Mouse (Mus musculus) heart, adult 2 months (tissue): Measurements from ENCODE around the gene Kl. TPM values are rescaled to one million over a fixed set of nuclear protein-coding genes. Genes with fewer than 3 reads are reported as not detected.

Source experiments
- DNase-seq, 2 experiments: peaks; one replicate each; pipeline ENCODE4 v3.0.0; 2021
- H3K27ac ChIP-seq: fragments of 200-600 bp; 2 replicates; pipeline ENCODE4 v1.8.1; 2022
- H3K27me3 ChIP-seq: fragments of 200-500 bp; 2 replicates; pipeline ENCODE4 v1.6.1; 2012; ENCODE audit warnings: mild to moderate bottlenecking, low read length, inconsistent platforms, mixed read lengths; ENCODE audit not compliant: control insufficient read depth, insufficient read depth
- H3K36me3 ChIP-seq: fragments of 200-500 bp; 2 replicates; pipeline ENCODE4 v1.6.1; 2012; ENCODE audit warnings: low read length, inconsistent platforms; ENCODE audit not compliant: control insufficient read depth, insufficient read depth
- H3K4me1 ChIP-seq: fragments of 200-500 bp; 2 replicates; pipeline ENCODE4 v1.6.1; 2011; ENCODE audit warnings: low read length; ENCODE audit not compliant: control insufficient read depth, insufficient read depth
- H3K4me3 ChIP-seq: fragments of 200-600 bp; 2 replicates; pipeline ENCODE4 v1.8.1; 2022
- H3K79me2 ChIP-seq: fragments of 200-500 bp; replicated peaks from 2 replicates; pipeline ENCODE4 v1.6.1; 2012; ENCODE audit warnings: mild to moderate bottlenecking, inconsistent platforms, low read length, moderate library complexity, mixed read lengths; ENCODE audit not compliant: control insufficient read depth, insufficient read depth
- H3K9ac ChIP-seq: fragments of 200-500 bp; 2 replicates; pipeline ENCODE4 v1.6.1; 2012; ENCODE audit warnings: low read depth, mild to moderate bottlenecking, control low read depth, inconsistent platforms, low read length, mixed read lengths
- CTCF ChIP-seq: fragments of 200-600 bp; IDR thresholded peaks from 2 replicates; pipeline ENCODE4 v1.8.1; 2022; ENCODE audit warnings: antibody characterized with exemption, mild to moderate bottlenecking, moderate library complexity
- EP300 ChIP-seq: fragments of 200-500 bp; IDR thresholded peaks from 2 replicates; pipeline ENCODE4 v1.6.1; 2011; ENCODE audit warnings: low read depth, low read length, control low read depth; ENCODE audit not compliant: insufficient read depth
- POLR2A ChIP-seq: fragments of 200-500 bp; IDR thresholded peaks from 2 replicates; pipeline ENCODE4 v1.6.1; 2011; ENCODE audit warnings: mild to moderate bottlenecking, low read depth, low read length, control low read depth; ENCODE audit not compliant: insufficient read depth
- WGBS: fragments of 180-500 bp; shearing (Covaris S2); methylation state at CpG from one replicate; pipeline ENCODE4 v1.1.7; 2018; 5-methylcytosine and 5-hydroxymethylcytosine counted together
- intact Hi-C: fragments of 180-260 bp; cut with DNase I; formaldehyde crosslinking; loops from one replicate; pipeline ENCODE4 v1.15.1; 2025
- polyA plus RNA-seq: library from polyadenylated mRNA; depleted of rRNA; stranded (reverse); fragments of >200 nt; gene quantifications from 2 replicates; pipeline ENCODE4 v1.2.3, GENCODE M21; 2012
- total RNA-seq, 2 experiments: library from RNA; stranded (reverse); gene quantifications; 2 replicates each; pipeline ENCODE4 v1.2.3; 2021

Kl gene
- total and polyA plus RNA-seq, 3 experiments = 0.03 to 0.07 (median 0.06) TPM

GRCm38 (mm10) chr5:150917131-150917858 is 35.1 kb upstream of the Kl start:
- TF ChIP-seq CTCF = no peak
- no peak for TF ChIP-seq POLR2A
- TF ChIP-seq EP300 = no peak
- Histone ChIP-seq H3K36me3 (peaks cover 3% of the 10 kb centered on the region; the same call in 1 of the 2 replicates), H3K27me3 (no peaks in the 10 kb centered on the region), H3K27ac (no peak overlapping the region), H3K4me1 (peaks cover under 1% of the 10 kb centered on the region), H3K4me3 (no peak overlapping the region), H3K79me2 (no peaks in the 10 kb centered on the region), H3K9ac (no peak overlapping the region)
- no peak for DNase-seq
- intact Hi-C loops = no loop called here
- 75% methylated on average over 21 of the region's 21 CpGs for WGBS

GRCm38 (mm10) chr5:150918599-150918998 is 33.8 kb upstream of the Kl start:
- Histone ChIP-seq H3K4me3 (no peak overlapping the region), H3K27me3 (no peaks in the 10 kb centered on the region), H3K9ac (no peak overlapping the region), H3K79me2 (no peaks in the 10 kb centered on the region), H3K4me1 (no peaks in the 10 kb centered on the region), H3K27ac (no peak overlapping the region), H3K36me3 (no peaks in the 10 kb centered on the region)
- TF ChIP-seq EP300 = no peak
- no peak for TF ChIP-seq CTCF
- TF ChIP-seq POLR2A = no peak
- DNase-seq = no peak
- 91% methylated on average over 13 of the region's 13 CpGs for WGBS
- intact Hi-C loops = no loop called here

GRCm38 (mm10) chr5:150919269-150919668 is 33.1 kb upstream of the Kl start:
- H3K4me1 ChIP-seq = no peaks in the 10 kb centered on the region
- no peak overlapping the region for H3K9ac ChIP-seq
- WGBS = 75% methylated on average over 4 of the region's 4 CpGs
- DNase-seq = no peak
- TF ChIP-seq CTCF = no peak
- TF ChIP-seq POLR2A = no peak
- no peak for TF ChIP-seq EP300
- no peaks in the 10 kb centered on the region for H3K27me3 ChIP-seq
- no peaks in the 10 kb centered on the region for H3K36me3 ChIP-seq
- intact Hi-C loops = no loop called here
- H3K79me2 ChIP-seq = no peaks in the 10 kb centered on the region
- no peak overlapping the region for H3K27ac ChIP-seq
- H3K4me3 ChIP-seq = no peak overlapping the region

- Histone ChIP-seq H3K79me2 (no peaks in the 10 kb centered on the region), H3K4me1 (no peaks in the 10 kb centered on the region), H3K27me3 (no peaks in the 10 kb centered on the region), H3K9ac (no peak overlapping the region), H3K27ac (no peak overlapping the region), H3K4me3 (no peak overlapping the region), H3K36me3 (no peaks in the 10 kb centered on the region)
- TF ChIP-seq POLR2A = no peak
- TF ChIP-seq CTCF = no peak
- TF ChIP-seq EP300 = no peak
- 52% methylated on average over 2 of the region's 2 CpGs for WGBS
- intact Hi-C loops = no loop called here
- no peak for DNase-seq
These were observed 32.4 kb upstream of the Kl start for GRCm38 (mm10) chr5:150919961-150920360.

GRCm38 (mm10) chr5:150929406-150929805 is 23.0 kb upstream of the Kl start:
- intact Hi-C loops = no loop called here

GRCm38 (mm10) chr5:150932596-150932995 is 19.8 kb upstream of the Kl start:
- intact Hi-C loops = no loop called here
- H3K9ac ChIP-seq = no peak overlapping the region
- no peak for DNase-seq
- no peaks in the 10 kb centered on the region for H3K4me1 ChIP-seq
- H3K27me3 ChIP-seq = no peaks in the 10 kb centered on the region
- H3K27ac ChIP-seq = no peak overlapping the region
- TF ChIP-seq EP300 (no peak), CTCF (no peak), POLR2A (no peak)
- WGBS = 53% methylated on average over 2 of the region's 2 CpGs
- H3K79me2 ChIP-seq = no peaks in the 10 kb centered on the region
- H3K4me3 ChIP-seq = no peak overlapping the region
- no peaks in the 10 kb centered on the region for H3K36me3 ChIP-seq

More at GRCm38 (mm10) chr5:150929406-150929805, 23.0 kb upstream of the Kl start:
- no peak for DNase-seq
- H3K9ac ChIP-seq = no peak overlapping the region
- no peaks in the 10 kb centered on the region for H3K79me2 ChIP-seq
- no peak for TF ChIP-seq POLR2A
- no peak overlapping the region for H3K4me3 ChIP-seq
- no peak overlapping the region for H3K27ac ChIP-seq
- H3K36me3 ChIP-seq = no peaks in the 10 kb centered on the region
- 82% methylated on average over 2 of the region's 2 CpGs for WGBS
- H3K27me3 ChIP-seq = no peaks in the 10 kb centered on the region
- H3K4me1 ChIP-seq = no peaks in the 10 kb centered on the region
